Mouse (Mus musculus): ENCODE data around the gene Eif2ak2. TPM values are rescaled to one million over a fixed set of nuclear protein-coding genes. Genes with fewer than 3 reads are reported as not detected.

Gene Eif2ak2
- polyA plus RNA-seq, 1 experiment from 2014 or later: 13.2 TPM

GRCm38 (mm10) chr17:78824346-78824745 lies 58.0 kb downstream of the Eif2ak2 start:
- Histone ChIP-seq H3K9me3 (no peaks in the 10 kb centered on the region), H3K9ac (no peak overlapping the region), H3K27me3 (no peaks in the 10 kb centered on the region), H3K4me1 (no peaks in the 10 kb centered on the region), H3K4me3 (no peak overlapping the region), H3K4me2 (no peak overlapping the region), H3K36me3 (peaks cover 69% of the 10 kb centered on the region), H3K27ac (no peak overlapping the region)
- no peak for ATAC-seq (ENCODE audit: insufficient number of reproducible peaks, low FRiP score, low TSS enrichment, low read depth)
- WGBS: 86% methylated on average over 13 of the region's 13 CpGs

GRCm38 (mm10) chr17:78809582-78809981 lies 72.8 kb downstream of the Eif2ak2 start:
- no peak for ATAC-seq (ENCODE audit: insufficient number of reproducible peaks, low FRiP score, low TSS enrichment, low read depth)
- H3K4me2 ChIP-seq: no peak overlapping the region

GRCm38 (mm10) chr17:78809019-78809418 lies 73.4 kb downstream of the Eif2ak2 start:
- H3K36me3 ChIP-seq: peaks cover 35% of the 10 kb centered on the region
- no peak for ATAC-seq (ENCODE audit: insufficient number of reproducible peaks, low FRiP score, low TSS enrichment, low read depth)
- no peak overlapping the region for H3K9ac ChIP-seq

More at GRCm38 (mm10) chr17:78809582-78809981, 72.8 kb downstream of the Eif2ak2 start:
- Histone ChIP-seq H3K27ac (no peak overlapping the region), H3K4me3 (no peak overlapping the region), H3K9ac (no peak overlapping the region), H3K9me3 (no peaks in the 10 kb centered on the region), H3K4me1 (no peaks in the 10 kb centered on the region), H3K27me3 (no peaks in the 10 kb centered on the region), H3K36me3 (peaks cover 35% of the 10 kb centered on the region)
- WGBS: 95% methylated on average over 3 of the region's 3 CpGs

More at GRCm38 (mm10) chr17:78809019-78809418, 73.4 kb downstream of the Eif2ak2 start:
- Histone ChIP-seq H3K27ac (no peak overlapping the region), H3K4me3 (no peak overlapping the region), H3K4me1 (no peaks in the 10 kb centered on the region), H3K4me2 (no peak overlapping the region), H3K9me3 (no peaks in the 10 kb centered on the region), H3K27me3 (no peaks in the 10 kb centered on the region)

Other genes starting within 250 kb of the Eif2ak2 start
- 5.0 and 5.4 TPM in 2 replicates for gene Strn, start 145.4 kb downstream of the Eif2ak2 start, polyA plus RNA-seq (2015; fragmentation: Nextera tagmentation; extraction: Ambion mirVana)
- gene Heatr5b, start 47.2 kb downstream of the Eif2ak2 start, polyA plus RNA-seq (2015; fragmentation: Nextera tagmentation; extraction: Ambion mirVana): 10.1 and 12.0 TPM in 2 replicates
- 45.1 and 48.6 TPM in 2 replicates for gene Gpatch11, start 47.0 kb downstream of the Eif2ak2 start, polyA plus RNA-seq (2015; fragmentation: Nextera tagmentation; extraction: Ambion mirVana)
- 0.22 TPM in 1 of 2 replicates, not detected in the other for gene Sult6b1, start 24.4 kb upstream of the Eif2ak2 start, polyA plus RNA-seq (2015; fragmentation: Nextera tagmentation; extraction: Ambion mirVana)
- gene Cebpzos, start 33.9 kb upstream of the Eif2ak2 start, polyA plus RNA-seq (2015; fragmentation: Nextera tagmentation; extraction: Ambion mirVana): 91.2 and 101 TPM in 2 replicates
- gene Cebpz, start 54.5 kb upstream of the Eif2ak2 start, polyA plus RNA-seq (2015; fragmentation: Nextera tagmentation; extraction: Ambion mirVana): 40.6 and 61.9 TPM in 2 replicates
- gene Ndufaf7, start 54.6 kb upstream of the Eif2ak2 start, polyA plus RNA-seq (2015; fragmentation: Nextera tagmentation; extraction: Ambion mirVana): 50.5 and 52.4 TPM in 2 replicates
- gene Prkd3, start 138.2 kb upstream of the Eif2ak2 start, polyA plus RNA-seq (2015; fragmentation: Nextera tagmentation; extraction: Ambion mirVana): 33.4 and 35.9 TPM in 2 replicates
- gene Qpct, start 169.3 kb upstream of the Eif2ak2 start, polyA plus RNA-seq (2015; fragmentation: Nextera tagmentation; extraction: Ambion mirVana): 14.6 and 15.6 TPM in 2 replicates

Data from limb, embryonic 15.5 days (tissue).